Mouse (Mus musculus): ENCODE measurements around the gene Rgsl1. TPM values are rescaled to one million over a fixed set of nuclear protein-coding genes. Genes with fewer than 3 reads are reported as not detected.

The Rgsl1 gene
- polyA plus RNA-seq, 1 experiment from 2014 or later: 0.16 TPM

- Histone ChIP-seq H3K4me2 (replicated peaks) (no peak overlapping the region), H3K4me1 (replicated peaks; ENCODE audit: control insufficient read depth, insufficient read depth, low read length) (no peaks in the 10 kb centered on the region), H3K9me3 (ENCODE audit: control insufficient read depth, low read length) (no peaks in the 10 kb centered on the region), H3K27me3 (ENCODE audit: control insufficient read depth, insufficient read depth, low read length) (no peaks in the 10 kb centered on the region), H3K9ac (no peak overlapping the region), H3K36me3 (replicated peaks; ENCODE audit: control insufficient read depth, insufficient read depth) (peaks cover 8% of the 10 kb centered on the region; the same call in 1 of the 2 replicates), H3K4me3 (replicated peaks; ENCODE audit: low read length) (no peak overlapping the region), H3K27ac (no peak overlapping the region)
- DNase-seq (ENCODE audit: low spot score): no peak
- WGBS: 88% methylated on average over 1 of the region's 1 CpGs
- no peak for ATAC-seq (ENCODE audit: low FRiP score)
Measured at GRCm38 (mm10) chr1:153767281-153767680, 76.7 kb downstream of the Rgsl1 start.

DNA sequence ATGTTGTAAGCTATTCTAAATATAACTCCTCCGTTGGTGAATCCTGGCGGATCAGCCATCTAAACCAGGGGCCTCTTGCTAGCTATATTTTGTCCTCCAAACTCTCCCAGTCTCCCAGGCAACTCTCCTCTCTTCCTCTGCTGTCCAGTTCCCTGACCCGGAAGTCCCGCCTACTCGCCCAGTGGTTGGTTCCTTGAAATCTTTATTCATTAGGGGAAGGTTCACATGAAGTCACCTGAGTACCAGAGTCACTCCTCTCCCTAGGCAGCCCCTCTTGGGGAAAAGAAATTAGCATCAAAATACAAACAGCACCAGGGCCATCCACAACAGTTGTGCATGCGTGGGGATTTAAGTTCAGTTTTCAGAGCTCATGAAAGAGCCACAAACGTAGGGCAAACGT, 77.6 kb downstream of the Rgsl1 start:
- ATAC-seq (ENCODE audit: low FRiP score): no peak
- Histone ChIP-seq H3K9ac (no peak overlapping the region), H3K36me3 (replicated peaks; ENCODE audit: control insufficient read depth, insufficient read depth) (peaks cover 18% of the 10 kb centered on the region; the same call in 1 of the 2 replicates), H3K27me3 (ENCODE audit: control insufficient read depth, insufficient read depth, low read length) (no peaks in the 10 kb centered on the region), H3K27ac (no peak overlapping the region), H3K9me3 (ENCODE audit: control insufficient read depth, low read length) (no peaks in the 10 kb centered on the region), H3K4me2 (replicated peaks) (no peak overlapping the region), H3K4me3 (replicated peaks; ENCODE audit: low read length) (no peak overlapping the region), H3K4me1 (replicated peaks; ENCODE audit: control insufficient read depth, insufficient read depth, low read length) (no peaks in the 10 kb centered on the region)
- DNase-seq (ENCODE audit: low spot score): no peak
- 48% methylated on average over 8 of the region's 8 CpGs for WGBS

- Histone ChIP-seq H3K9ac (no peak overlapping the region), H3K27me3 (ENCODE audit: control insufficient read depth, insufficient read depth, low read length) (no peaks in the 10 kb centered on the region), H3K27ac (no peak overlapping the region), H3K9me3 (ENCODE audit: control insufficient read depth, low read length) (no peaks in the 10 kb centered on the region), H3K4me1 (replicated peaks; ENCODE audit: control insufficient read depth, insufficient read depth, low read length) (no peaks in the 10 kb centered on the region), H3K4me3 (replicated peaks; ENCODE audit: low read length) (no peak overlapping the region), H3K36me3 (replicated peaks; ENCODE audit: control insufficient read depth, insufficient read depth) (peaks cover 38% of the 10 kb centered on the region), H3K4me2 (replicated peaks) (no peak overlapping the region)
- ATAC-seq (ENCODE audit: low FRiP score) (no peak), DNase-seq (ENCODE audit: low spot score) (no peak)
- 91% methylated on average over 11 of the region's 11 CpGs for WGBS
Measured at GRCm38 (mm10) chr1:153764136-153764535, 79.8 kb downstream of the Rgsl1 start.

- DNase-seq (ENCODE audit: low spot score) (no peak), ATAC-seq (ENCODE audit: low FRiP score) (no peak)
- WGBS: 75% methylated on average over 25 of the region's 25 CpGs
- Histone ChIP-seq H3K27ac (no peak overlapping the region), H3K4me1 (replicated peaks; ENCODE audit: control insufficient read depth, insufficient read depth, low read length) (peaks cover 24% of the 10 kb centered on the region), H3K27me3 (ENCODE audit: control insufficient read depth, insufficient read depth, low read length) (no peaks in the 10 kb centered on the region), H3K9ac (no peak overlapping the region), H3K9me3 (ENCODE audit: control insufficient read depth, low read length) (no peaks in the 10 kb centered on the region), H3K4me3 (replicated peaks; ENCODE audit: low read length) (no peak overlapping the region), H3K36me3 (replicated peaks; ENCODE audit: control insufficient read depth, insufficient read depth) (peaks cover 42% of the 10 kb centered on the region), H3K4me2 (replicated peaks) (no peak overlapping the region)
Measured at GRCm38 (mm10) chr1:153753725-153754464, 90.0 kb downstream of the Rgsl1 start.

- H3K9ac ChIP-seq: 0 out of 2 replicates have a peak overlapping the region, but pooled peaks have one; percentile 28
- no peak for DNase-seq (ENCODE audit: low spot score)
- peaks cover 31% of the 10 kb centered on the region; the same call in 1 of the 2 replicates for H3K36me3 ChIP-seq (replicated peaks; ENCODE audit: control insufficient read depth, insufficient read depth)
- no peak overlapping the region for H3K4me3 ChIP-seq (replicated peaks; ENCODE audit: low read length)
- no peak overlapping the region for H3K27ac ChIP-seq
- H3K4me2 ChIP-seq (replicated peaks): peak overlapping the region; percentile 44
- 89% methylated on average over 6 of the region's 6 CpGs for WGBS
- no peak for ATAC-seq (ENCODE audit: low FRiP score)
- peaks cover 34% of the 10 kb centered on the region for H3K4me1 ChIP-seq (replicated peaks; ENCODE audit: control insufficient read depth, insufficient read depth, low read length)
- H3K27me3 ChIP-seq (ENCODE audit: control insufficient read depth, insufficient read depth, low read length): no peaks in the 10 kb centered on the region
- no peaks in the 10 kb centered on the region for H3K9me3 ChIP-seq (ENCODE audit: control insufficient read depth, low read length)
Measured at GRCm38 (mm10) chr1:153752521-153752920, 91.4 kb downstream of the Rgsl1 start.

DNA sequence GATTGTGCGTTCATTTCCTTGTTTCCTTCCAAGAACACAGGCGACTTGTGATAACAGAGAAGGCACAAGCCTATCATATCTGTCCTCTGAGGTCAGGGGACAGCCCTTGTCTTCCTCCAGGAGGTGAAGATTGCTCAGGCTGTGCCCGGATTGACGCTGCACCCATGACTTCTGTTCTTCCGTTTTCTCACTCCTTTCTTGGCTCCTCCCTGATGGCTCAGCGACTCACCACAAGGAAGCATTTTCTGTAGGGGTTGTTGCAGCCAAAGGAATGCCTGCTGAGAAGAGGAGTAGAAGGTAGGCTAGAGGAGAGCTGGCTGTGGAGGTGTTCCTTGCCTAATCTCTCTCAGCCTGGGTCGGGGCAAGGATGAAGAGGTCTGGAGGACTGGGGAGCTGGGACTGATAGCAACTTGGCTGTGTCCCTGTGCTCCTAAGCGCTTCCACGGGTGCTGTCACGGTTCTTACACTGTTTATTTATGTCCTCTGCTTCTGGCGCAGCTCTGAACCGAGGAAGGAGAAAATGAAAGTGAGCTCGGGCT, 92.1 kb downstream of the Rgsl1 start:
- H3K27ac ChIP-seq: peak overlapping the region; percentile 17; the same call in 1 of the 2 replicates
- peak overlapping the region; percentile 28; the same call in 1 of the 2 replicates for H3K9ac ChIP-seq
- H3K9me3 ChIP-seq (ENCODE audit: control insufficient read depth, low read length): no peaks in the 10 kb centered on the region
- H3K36me3 ChIP-seq (replicated peaks; ENCODE audit: control insufficient read depth, insufficient read depth): peaks cover 31% of the 10 kb centered on the region; the same call in 1 of the 2 replicates
- H3K4me3 ChIP-seq (replicated peaks; ENCODE audit: low read length): 0 out of 2 replicates have a peak overlapping the region, but pooled peaks have one; percentile 0
- DNase-seq (ENCODE audit: low spot score) (no peak), ATAC-seq (ENCODE audit: low FRiP score) (peak; percentile 15; the same call in 1 of the 2 replicates)
- H3K4me2 ChIP-seq (replicated peaks): peak overlapping the region; percentile 44
- H3K27me3 ChIP-seq (ENCODE audit: control insufficient read depth, insufficient read depth, low read length): no peaks in the 10 kb centered on the region
- H3K4me1 ChIP-seq (replicated peaks; ENCODE audit: control insufficient read depth, insufficient read depth, low read length): peaks cover 34% of the 10 kb centered on the region
- WGBS: 48% methylated on average over 13 of the region's 13 CpGs

- H3K4me3 ChIP-seq (replicated peaks; ENCODE audit: low read length): peak overlapping the region; percentile 43
- peak overlapping the region; percentile 84 for H3K9ac ChIP-seq
- no peaks in the 10 kb centered on the region for H3K9me3 ChIP-seq (ENCODE audit: control insufficient read depth, low read length)
- H3K36me3 ChIP-seq (replicated peaks; ENCODE audit: control insufficient read depth, insufficient read depth): peaks cover 17% of the 10 kb centered on the region; the same call in 1 of the 2 replicates
- DNase-seq (ENCODE audit: low spot score) (no peak), ATAC-seq (ENCODE audit: low FRiP score) (0 out of 2 replicates have a peak, but pooled peaks have one; percentile 9)
- H3K4me1 ChIP-seq (replicated peaks; ENCODE audit: control insufficient read depth, insufficient read depth, low read length): peaks cover 34% of the 10 kb centered on the region
- peak overlapping the region; percentile 95 for H3K27ac ChIP-seq
- WGBS: 34% methylated on average over 6 of the region's 6 CpGs
- peak overlapping the region; percentile 69 for H3K4me2 ChIP-seq (replicated peaks)
- no peaks in the 10 kb centered on the region for H3K27me3 ChIP-seq (ENCODE audit: control insufficient read depth, insufficient read depth, low read length)
Measured at GRCm38 (mm10) chr1:153750054-153750453, 93.9 kb downstream of the Rgsl1 start.

DNA sequence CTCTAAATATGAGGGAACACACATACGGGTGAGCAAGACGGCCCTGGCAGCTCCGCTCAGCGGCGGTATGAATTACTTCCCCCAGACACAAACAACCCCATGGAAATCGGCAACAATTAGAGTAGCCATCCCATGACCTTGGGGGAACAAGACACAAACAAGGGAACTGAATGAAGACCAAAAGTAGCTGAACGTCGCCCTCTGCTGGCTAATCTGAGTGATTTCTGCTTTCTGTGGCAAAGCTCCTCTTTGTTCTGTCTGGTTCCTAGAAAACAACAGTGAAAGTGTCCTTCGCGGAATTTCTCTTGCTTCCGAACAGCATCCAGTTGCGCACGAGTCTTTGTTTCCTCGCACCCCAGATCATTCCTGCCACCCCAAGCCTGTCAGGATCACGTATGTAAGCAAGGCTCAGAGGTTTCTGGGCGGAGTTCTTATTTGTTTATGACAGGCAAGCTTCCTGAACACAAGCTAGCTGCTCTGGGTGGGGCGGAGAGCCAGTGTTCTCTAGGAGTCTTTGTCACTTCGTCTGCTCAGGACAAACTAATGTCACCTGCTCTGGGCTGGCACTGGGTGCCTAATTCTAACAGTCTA, 94.6 kb downstream of the Rgsl1 start, which contains the start of gene Rnasel:
Gene Rnasel, plus strand, starts transcription at position 216 of the 591 bp plus-strand sequence.
- peak within 1 kb of the TSS; percentile 95 for H3K27ac ChIP-seq
- H3K36me3 ChIP-seq (replicated peaks; ENCODE audit: control insufficient read depth, insufficient read depth): peaks cover 11% of the 10 kb centered on the region; the same call in 1 of the 2 replicates
- peaks cover 37% of the 10 kb centered on the region for H3K4me1 ChIP-seq (replicated peaks; ENCODE audit: control insufficient read depth, insufficient read depth, low read length)
- H3K4me2 ChIP-seq (replicated peaks): peak within 1 kb of the TSS; percentile 69
- peak within 1 kb of the TSS; percentile 43 for H3K4me3 ChIP-seq (replicated peaks; ENCODE audit: low read length)
- 1% methylated on average over 18 of the region's 18 CpGs for whole genome bisulfite sequencing
- H3K9me3 ChIP-seq (ENCODE audit: control insufficient read depth, low read length): no peaks in the 10 kb centered on the region
- DNase-seq (ENCODE audit: low spot score) (peak; percentile 89), ATAC-seq (ENCODE audit: low FRiP score) (peak; percentile 73)
- no peaks in the 10 kb centered on the region for H3K27me3 ChIP-seq (ENCODE audit: control insufficient read depth, insufficient read depth, low read length)
- H3K9ac ChIP-seq: peak within 1 kb of the TSS; percentile 84

- WGBS: 0% methylated on average over 1 of the region's 1 CpGs
- H3K27ac ChIP-seq: peak overlapping the region; percentile 95
- no peaks in the 10 kb centered on the region for H3K27me3 ChIP-seq (ENCODE audit: control insufficient read depth, insufficient read depth, low read length)
- ATAC-seq (ENCODE audit: low FRiP score): no peak
- no peak for DNase-seq (ENCODE audit: low spot score)
- H3K4me1 ChIP-seq (replicated peaks; ENCODE audit: control insufficient read depth, insufficient read depth, low read length): peaks cover 37% of the 10 kb centered on the region
- H3K9ac ChIP-seq: peak overlapping the region; percentile 84; the same call in 1 of the 2 replicates
- H3K36me3 ChIP-seq (replicated peaks; ENCODE audit: control insufficient read depth, insufficient read depth): peaks cover 6% of the 10 kb centered on the region; the same call in 1 of the 2 replicates
- H3K4me3 ChIP-seq (replicated peaks; ENCODE audit: low read length): peak overlapping the region; percentile 43; the same call in 1 of the 2 replicates
- no peaks in the 10 kb centered on the region for H3K9me3 ChIP-seq (ENCODE audit: control insufficient read depth, low read length)
- H3K4me2 ChIP-seq (replicated peaks): peak overlapping the region; percentile 69
Measured at GRCm38 (mm10) chr1:153748549-153748948, 95.4 kb downstream of the Rgsl1 start.
